Mouse (Mus musculus): ENCODE results near the gene Pgbd5. TPM values are rescaled to one million over a fixed set of nuclear protein-coding genes. Genes with fewer than 3 reads are reported as not detected.
A peak's percentile ranks its signal among the peaks of the same experiment; 100 is the strongest.

Gene Pgbd5
- total and polyA plus RNA-seq, 3 experiments: 0.89 to 3.9 (median 3.1) TPM

DNA sequence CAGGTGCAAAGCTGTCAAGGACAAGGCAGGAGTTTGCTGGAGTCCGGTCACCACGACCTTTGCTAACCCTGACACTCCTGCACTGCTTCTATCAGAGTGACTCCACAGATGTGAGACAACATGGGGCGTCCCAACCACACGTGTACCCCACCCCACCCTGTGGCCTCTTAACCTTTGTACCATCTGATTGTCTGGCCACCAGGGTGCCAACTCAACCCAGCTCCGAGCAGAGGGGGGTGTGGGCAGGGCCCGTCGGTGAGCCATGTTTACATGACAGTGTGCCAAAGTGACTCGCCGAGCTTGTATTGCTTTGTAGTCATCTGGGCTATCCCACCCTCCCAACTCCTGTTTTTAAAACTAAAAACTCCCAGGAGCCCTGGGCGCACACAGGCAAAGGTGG lies 94.4 kb downstream of the Pgbd5 start:
- Histone ChIP-seq H3K4me1 (ENCODE audit: control insufficient read depth in 1 of 2, insufficient read depth in 2 of 2) (peaks cover 36 to 77% of the 10 kb centered on the region in 2 experiments), H3K27ac (ENCODE audit: insufficient read depth, low read depth) (no peak overlapping the region), H3K4me2 (ENCODE audit: insufficient read depth, low read depth, poor library complexity, severe bottlenecking) (no peak overlapping the region), H3K9ac (ENCODE audit: insufficient read depth, low read depth) (no peak overlapping the region), H3K79me2 (replicated peaks; ENCODE audit: control insufficient read depth, extremely low read depth, insufficient read depth, poor library complexity, severe bottlenecking) (no peaks in the 10 kb centered on the region), H3K27me3 (replicated peaks) (no peaks in the 10 kb centered on the region), H3K4me3 (replicated peaks in 1 of 3; ENCODE audit: low read depth in 2 of 3, low read length in 2 of 3, poor library complexity in 1 of 3) (no peak overlapping the region), H3K9me3 (replicated peaks; ENCODE audit: low read length) (no peaks in the 10 kb centered on the region), H3K36me3 (replicated peaks in 1 of 2; ENCODE audit: control insufficient read depth in 1 of 2, insufficient read depth in 1 of 2, low read length in 1 of 2) (peaks cover 38 to 53% of the 10 kb centered on the region in 2 experiments)
- dilution Hi-C loops (cut with MboI; ENCODE audit: extremely low pct_ligation_motif_present, extremely low pct_unique_long_range_greater_than_20kb, low sequenced_read_pairs): no loop called here
- TF ChIP-seq ETS1 (conservative IDR thresholded peaks at IDR 0.05; ENCODE audit: low read depth, low read length) (no peak), MYC (IDR thresholded peaks at IDR 0.05; ENCODE audit: low read depth, low read length) (no peak), USF1 (IDR thresholded peaks at IDR 0.05; ENCODE audit: low read depth, low read length) (no peak), KAT2A (IDR thresholded peaks at IDR 0.05; ENCODE audit: insufficient replicate concordance, low read length) (no peak), HCFC1 (IDR thresholded peaks at IDR 0.05; ENCODE audit: low read depth, low read length) (no peak)
- no peak for DNase-seq (ENCODE audit: extremely low read depth)
- in situ Hi-C loops (cut with MboI; ENCODE audit: low pct_ligation_motif_present, low pct_unique_long_range_greater_than_20kb, low sequenced_read_pairs): loop anchor here (5.0 kb wide), 1 partner anchor 293 kb away; no protein-coding TSS in a partner anchor

DNA sequence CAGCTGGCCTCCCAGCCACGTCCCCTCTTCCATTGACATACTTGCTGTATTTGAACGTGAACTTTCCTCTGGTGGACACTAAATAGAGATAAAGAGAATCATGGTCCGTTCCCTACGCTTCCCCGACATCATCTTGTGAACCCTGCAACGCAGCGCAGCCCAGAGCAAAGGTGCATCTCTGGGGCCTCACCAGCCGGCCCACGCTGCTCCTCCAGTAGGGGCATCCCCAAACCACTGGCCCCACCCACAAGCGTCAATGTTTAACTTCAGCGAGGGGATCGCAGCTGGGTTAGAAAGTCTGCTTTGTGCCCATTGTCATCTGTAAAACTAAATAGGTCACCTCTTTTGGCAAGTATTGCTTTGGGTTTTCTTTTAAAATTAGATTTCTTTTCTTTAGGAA lies 95.5 kb downstream of the Pgbd5 start:
- dilution Hi-C loops (cut with MboI; ENCODE audit: extremely low pct_ligation_motif_present, extremely low pct_unique_long_range_greater_than_20kb, low sequenced_read_pairs) (no loop called here), in situ Hi-C loops (cut with MboI; ENCODE audit: low pct_ligation_motif_present, low pct_unique_long_range_greater_than_20kb, low sequenced_read_pairs) (no loop called here)
- H3K4me3 ChIP-seq (replicated peaks in 1 of 3; ENCODE audit: low read depth in 2 of 3, low read length in 2 of 3, poor library complexity in 1 of 3): no peak overlapping the region
- H3K27ac ChIP-seq (ENCODE audit: insufficient read depth, low read depth): no peak overlapping the region
- TF ChIP-seq NRF1 (IDR thresholded peaks at IDR 0.05; ENCODE audit: low read depth, low read length): no peak
- 0 out of 2 replicates have a peak, but pooled peaks have one; percentile 22 for TF ChIP-seq MAZ (IDR thresholded peaks at IDR 0.05; ENCODE audit: low read depth, low read length)
- TF ChIP-seq SIN3A (IDR thresholded peaks at IDR 0.05; ENCODE audit: low read length): no peak
- H3K9me3 ChIP-seq (replicated peaks; ENCODE audit: low read length): no peaks in the 10 kb centered on the region
- peak; percentile 72 for DNase-seq (ENCODE audit: extremely low read depth)
- peaks cover 36 to 74% of the 10 kb centered on the region in 2 experiments for H3K4me1 ChIP-seq (ENCODE audit: control insufficient read depth in 1 of 2, insufficient read depth in 2 of 2)
- no peak overlapping the region for H3K9ac ChIP-seq (ENCODE audit: insufficient read depth, low read depth)
- H3K79me2 ChIP-seq (replicated peaks; ENCODE audit: control insufficient read depth, extremely low read depth, insufficient read depth, poor library complexity, severe bottlenecking): no peaks in the 10 kb centered on the region
- peaks cover 46 to 64% of the 10 kb centered on the region in 2 experiments for H3K36me3 ChIP-seq (replicated peaks in 1 of 2; ENCODE audit: control insufficient read depth in 1 of 2, insufficient read depth in 1 of 2, low read length in 1 of 2)
- no peak overlapping the region for H3K4me2 ChIP-seq (ENCODE audit: insufficient read depth, low read depth, poor library complexity, severe bottlenecking)
- no peaks in the 10 kb centered on the region for H3K27me3 ChIP-seq (replicated peaks)

DNA sequence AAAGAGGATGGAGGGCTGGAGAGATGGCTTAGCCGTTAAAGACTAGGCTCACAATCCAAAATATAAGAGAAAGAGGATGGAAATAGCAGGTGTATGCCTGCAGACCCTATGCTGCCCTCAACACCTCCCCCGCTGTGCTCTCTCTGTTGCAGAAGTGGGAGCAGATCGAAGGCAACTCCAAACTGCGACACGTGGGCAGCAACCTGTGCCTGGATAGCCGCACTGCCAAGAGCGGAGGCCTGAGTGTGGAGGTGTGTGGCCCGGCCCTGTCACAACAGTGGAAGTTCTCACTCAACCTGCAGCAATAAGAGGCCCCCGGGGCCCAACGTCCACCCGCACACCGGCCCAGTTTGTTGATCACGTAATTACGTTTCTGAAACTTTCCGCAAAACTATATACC lies 96.3 kb downstream of the Pgbd5 start:
- peaks cover 29 to 65% of the 10 kb centered on the region in 2 experiments for H3K4me1 ChIP-seq (ENCODE audit: control insufficient read depth in 1 of 2, insufficient read depth in 2 of 2)
- no peaks in the 10 kb centered on the region for H3K9me3 ChIP-seq (replicated peaks; ENCODE audit: low read length)
- dilution Hi-C loops (cut with MboI; ENCODE audit: extremely low pct_ligation_motif_present, extremely low pct_unique_long_range_greater_than_20kb, low sequenced_read_pairs) (no loop called here), in situ Hi-C loops (cut with MboI; ENCODE audit: low pct_ligation_motif_present, low pct_unique_long_range_greater_than_20kb, low sequenced_read_pairs) (no loop called here)
- TF ChIP-seq NELFE (IDR thresholded peaks at IDR 0.05; ENCODE audit: low read depth, low read length) (no peak), IRF4 (IDR thresholded peaks at IDR 0.05; ENCODE audit: low read depth, low read length) (no peak), CHD1 (IDR thresholded peaks at IDR 0.05; ENCODE audit: low read depth, low read length) (no peak), TCF12 (IDR thresholded peaks at IDR 0.05; ENCODE audit: low read depth, low read length) (no peak), POLR2AphosphoS2 (IDR thresholded peaks at IDR 0.05; ENCODE audit: low read depth, low read length) (no peak), EP300 (IDR thresholded peaks at IDR 0.05; ENCODE audit: low read length) (no peak)
- no peak overlapping the region for H3K4me2 ChIP-seq (ENCODE audit: insufficient read depth, low read depth, poor library complexity, severe bottlenecking)
- H3K9ac ChIP-seq (ENCODE audit: insufficient read depth, low read depth): no peak overlapping the region
- H3K79me2 ChIP-seq (replicated peaks; ENCODE audit: control insufficient read depth, extremely low read depth, insufficient read depth, poor library complexity, severe bottlenecking): no peaks in the 10 kb centered on the region
- H3K4me3 ChIP-seq (replicated peaks in 1 of 3; ENCODE audit: low read depth in 2 of 3, low read length in 2 of 3, poor library complexity in 1 of 3): no peak overlapping the region
- no peaks in the 10 kb centered on the region for H3K27me3 ChIP-seq (replicated peaks)
- H3K36me3 ChIP-seq (replicated peaks in 1 of 2; ENCODE audit: control insufficient read depth in 1 of 2, insufficient read depth in 1 of 2, low read length in 1 of 2): peaks cover 55 to 72% of the 10 kb centered on the region in 2 experiments
- no peak for DNase-seq (ENCODE audit: extremely low read depth)
- H3K27ac ChIP-seq (ENCODE audit: insufficient read depth, low read depth): no peak overlapping the region

All from CH12.LX (cell line).